In the genomic region with DNA sequence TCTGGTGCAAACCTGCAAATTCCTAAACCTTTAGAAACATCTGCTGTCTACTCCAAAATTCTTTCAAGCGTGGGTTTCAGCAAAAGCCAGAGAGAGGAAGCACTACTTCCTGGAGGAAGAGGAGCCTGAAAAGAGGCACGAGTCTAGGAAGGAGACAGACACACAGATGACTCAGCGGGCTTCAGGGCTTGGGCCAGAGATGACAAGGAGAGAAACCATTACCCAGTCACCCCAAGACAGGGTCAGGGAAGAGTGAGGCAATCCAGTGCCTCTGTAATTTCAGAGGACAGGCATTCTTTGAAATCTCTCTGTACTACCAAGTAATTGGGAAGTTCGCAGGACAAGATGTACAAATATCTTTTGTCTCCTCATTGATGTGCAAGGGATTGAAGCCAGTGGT, we compare ENCODE assay signal across 17 mouse cellular contexts.
A peak's percentile ranks its signal among the peaks of the same experiment; 100 is the strongest.
DNase-seq lines count a peak whose midpoint lies in the region; ATAC-seq lines count a peak whose summit lies in the region.
"Had no signal": no experiment of that assay in that cellular context is flagged by ENCODE, and none has a peak within 500 bp of the region (broad histone marks: within the 10 kb centered on the region; RNA-seq: fewer than 3 reads in every experiment).

No protein-coding gene starts in this region.

- no peak for DNase-seq in frontal cortex, postnatal 25 days (ENCODE audit: low spot score in 2 of 2)
- DNase-seq in 3T3-L1 (ENCODE audit: low read depth, low spot score): peak; percentile 75
- peak; percentile 33 for DNase-seq in Muller cell, postnatal 12 days (ENCODE audit: inconsistent ontology term)
- no peak for DNase-seq in embryo, embryonic 11 days
- no peak for DNase-seq in frontal cortex, postnatal 36 days (ENCODE audit: low spot score in 2 of 2)
- DNase-seq: cerebellum, adult 9-10 months; gastrocnemius, postnatal 14 days; heart, postnatal 10 days; kidney, adult 9 months; kidney, postnatal 25 days; lung, adult 18-20 months; lung, postnatal 4 days; thymus, adult 2 months had no signal

- ATAC-seq in frontal cortex, adult (ENCODE audit: low TSS enrichment): 0 out of 2 replicates have a peak, but pooled peaks have one; percentile 13
- ATAC-seq in granulocyte monocyte progenitor cell, adult 5-6 weeks (replicated peaks; ENCODE audit: poor library complexity, severe bottlenecking): peak; percentile 99
- ATAC-seq: intestine, embryonic 15.5 days; Patski had no signal

Comparison
In these comparisons a context has a peak if more than half of its experiments do, and no peak if none do; other contexts are left out.
1. DNase-seq: peak in 3T3-L1 (single experiment) and Muller cell, postnatal 12 days (single experiment); none in frontal cortex, postnatal 25 days (0 of 2), embryo, embryonic 11 days (single experiment) and frontal cortex, postnatal 36 days (0 of 2).